Mouse (Mus musculus) small intestine, adult 2 months (tissue): ENCODE data around the gene Cdc123. TPM values are rescaled to one million over a fixed set of nuclear protein-coding genes. Genes with fewer than 3 reads are reported as not detected.

Experiments used
- H3K27ac ChIP-seq: fragments of 200-500 bp; 2 replicates; pipeline ENCODE4 v1.5.1; 2012; ENCODE audit warnings: low read depth, low read length, control low read depth, inconsistent platforms; ENCODE audit not compliant: insufficient read depth
- H3K27me3 ChIP-seq: fragments of 200-500 bp; 2 replicates; pipeline ENCODE4 v1.6.1; 2012; ENCODE audit warnings: mild to moderate bottlenecking, moderate library complexity, low read length, inconsistent platforms; ENCODE audit not compliant: control insufficient read depth, insufficient read depth
- H3K36me3 ChIP-seq: fragments of 200-500 bp; 2 replicates; pipeline ENCODE4 v1.6.1; 2012; ENCODE audit warnings: mild to moderate bottlenecking, low read length, control low read depth, inconsistent platforms; ENCODE audit not compliant: control insufficient read depth, insufficient read depth
- H3K4me1 ChIP-seq: fragments of 200-500 bp; 2 replicates; pipeline ENCODE4 v1.6.1; 2012; ENCODE audit warnings: low read length, inconsistent platforms, mixed read lengths; ENCODE audit not compliant: control insufficient read depth, insufficient read depth, insufficient read length
- H3K4me3 ChIP-seq: fragments of 200-500 bp; 2 replicates; pipeline ENCODE4 v1.5.1; 2012; ENCODE audit warnings: low read depth, mild to moderate bottlenecking, control low read depth, inconsistent platforms, low read length, moderate library complexity
- CTCF ChIP-seq: fragments of 200-500 bp; IDR thresholded peaks from 2 replicates; pipeline ENCODE4 v1.5.1; 2012; ENCODE audit warnings: low read depth, mild to moderate bottlenecking, control low read depth, inconsistent platforms, low read length, moderate library complexity, mixed read lengths; ENCODE audit not compliant: insufficient replicate concordance, insufficient read length; ENCODE audit errors: extremely low read depth
- POLR2A ChIP-seq: fragments of 200-500 bp; IDR thresholded peaks from 2 replicates; pipeline ENCODE4 v1.6.1; 2012; ENCODE audit warnings: low read depth, mild to moderate bottlenecking, control low read depth, inconsistent platforms, low read length, moderate library complexity
- WGBS: fragments of 180-500 bp; shearing (Covaris S2); methylation state at CpG from one replicate; pipeline ENCODE4 v1.1.7; 2018; 5-methylcytosine and 5-hydroxymethylcytosine counted together
- polyA plus RNA-seq: library from polyadenylated mRNA; depleted of rRNA; stranded (reverse); fragments of >200 nt; gene quantifications from 2 replicates; pipeline ENCODE4 v1.2.3, GENCODE M21; 2012

The Cdc123 gene
- polyA plus RNA-seq, 1 experiment: 39.4 TPM

DNA sequence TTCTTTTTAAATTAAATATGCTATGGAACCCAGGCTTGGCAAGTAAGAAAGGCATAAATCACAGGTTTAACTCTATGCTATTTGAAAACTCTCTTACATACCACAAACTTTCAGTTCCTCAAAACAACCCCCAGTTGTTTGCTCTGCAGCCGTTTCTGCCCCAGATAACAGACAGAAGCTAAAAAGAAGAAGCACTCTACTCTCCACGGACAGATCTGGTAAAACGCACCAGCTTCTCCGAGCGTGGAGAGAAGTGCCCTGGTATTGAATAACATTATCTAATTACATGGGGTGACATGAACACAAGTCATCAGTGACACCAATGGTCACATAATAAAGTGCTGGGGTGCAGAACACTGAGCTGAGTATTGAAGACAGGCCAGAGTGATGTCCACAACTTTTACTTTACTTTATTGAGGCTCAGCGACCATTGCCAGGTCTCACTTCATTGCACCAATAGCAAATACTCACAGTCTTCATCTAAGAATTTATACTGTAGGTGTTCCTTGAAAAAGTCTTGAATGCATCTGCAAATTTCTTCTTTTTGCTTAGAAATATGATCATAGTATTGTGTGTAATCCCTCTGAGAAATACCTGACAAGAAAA lies 40.4 kb downstream of the Cdc123 start:
- Histone ChIP-seq H3K27ac (no peak overlapping the region), H3K27me3 (no peaks in the 10 kb centered on the region), H3K36me3 (peaks cover 23% of the 10 kb centered on the region), H3K4me1 (no peaks in the 10 kb centered on the region), H3K4me3 (no peak overlapping the region)
- TF ChIP-seq POLR2A: no peak
- TF ChIP-seq CTCF: no peak
- 83% methylated on average over 6 of the region's 6 CpGs for WGBS

DNA sequence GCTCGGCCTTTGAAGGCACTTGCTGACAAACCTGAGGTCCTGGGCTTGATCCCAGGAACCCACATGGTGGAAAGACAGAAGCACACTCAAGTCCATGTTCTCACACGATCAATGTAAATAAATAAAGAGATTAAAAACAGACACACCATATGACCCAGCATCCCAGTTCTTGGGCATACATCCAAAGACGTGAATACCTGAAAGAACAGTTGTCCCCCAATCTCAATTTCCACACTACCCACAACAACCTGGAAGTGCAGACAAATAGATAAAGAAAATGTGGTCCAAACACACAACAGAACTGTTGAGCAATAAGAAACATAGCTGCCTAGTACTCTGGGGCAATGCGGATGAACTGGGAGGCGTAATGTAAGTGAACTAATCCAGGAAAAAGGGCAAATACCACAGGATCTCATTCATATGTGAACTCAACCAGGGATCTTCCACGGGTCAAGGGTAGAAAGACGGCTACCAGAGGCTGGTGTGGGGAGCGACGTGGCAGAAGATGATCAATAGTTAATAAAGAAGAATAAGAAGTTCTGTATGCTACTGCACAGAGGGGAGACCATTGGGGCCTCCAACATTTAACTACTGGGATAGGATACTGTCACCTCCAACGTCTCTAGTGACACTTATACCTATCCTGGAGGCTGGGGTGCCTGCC lies 42.9 kb downstream of the Cdc123 start:
- Histone ChIP-seq H3K4me3 (no peak overlapping the region), H3K27ac (no peak overlapping the region), H3K4me1 (no peaks in the 10 kb centered on the region), H3K36me3 (peaks cover 25% of the 10 kb centered on the region), H3K27me3 (no peaks in the 10 kb centered on the region)
- TF ChIP-seq POLR2A (no peak), CTCF (no peak)
- 89% methylated on average over 10 of the region's 10 CpGs for WGBS

DNA sequence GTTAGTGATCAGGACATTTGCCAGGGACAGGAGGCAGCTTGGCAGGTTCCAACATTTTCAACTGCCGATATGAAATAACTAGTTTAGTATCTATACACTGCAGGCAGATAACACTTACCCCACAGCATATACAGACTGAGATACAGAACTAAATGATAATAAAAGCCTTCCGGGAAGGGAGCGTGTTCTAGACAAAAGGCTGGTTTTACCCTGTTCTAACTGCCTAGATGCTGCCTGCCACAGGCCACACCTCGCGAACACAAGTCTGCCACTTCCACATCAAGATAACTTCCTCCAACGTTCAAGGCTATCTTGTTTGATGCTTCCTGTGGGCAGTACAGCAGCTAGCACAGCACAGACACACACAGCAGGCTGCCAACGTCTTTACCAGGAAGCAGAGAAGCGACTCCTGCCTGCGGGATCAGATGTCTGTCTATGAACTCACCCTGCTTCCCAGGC lies 43.8 kb downstream of the Cdc123 start:
- peaks cover 29% of the 10 kb centered on the region for H3K36me3 ChIP-seq

DNA sequence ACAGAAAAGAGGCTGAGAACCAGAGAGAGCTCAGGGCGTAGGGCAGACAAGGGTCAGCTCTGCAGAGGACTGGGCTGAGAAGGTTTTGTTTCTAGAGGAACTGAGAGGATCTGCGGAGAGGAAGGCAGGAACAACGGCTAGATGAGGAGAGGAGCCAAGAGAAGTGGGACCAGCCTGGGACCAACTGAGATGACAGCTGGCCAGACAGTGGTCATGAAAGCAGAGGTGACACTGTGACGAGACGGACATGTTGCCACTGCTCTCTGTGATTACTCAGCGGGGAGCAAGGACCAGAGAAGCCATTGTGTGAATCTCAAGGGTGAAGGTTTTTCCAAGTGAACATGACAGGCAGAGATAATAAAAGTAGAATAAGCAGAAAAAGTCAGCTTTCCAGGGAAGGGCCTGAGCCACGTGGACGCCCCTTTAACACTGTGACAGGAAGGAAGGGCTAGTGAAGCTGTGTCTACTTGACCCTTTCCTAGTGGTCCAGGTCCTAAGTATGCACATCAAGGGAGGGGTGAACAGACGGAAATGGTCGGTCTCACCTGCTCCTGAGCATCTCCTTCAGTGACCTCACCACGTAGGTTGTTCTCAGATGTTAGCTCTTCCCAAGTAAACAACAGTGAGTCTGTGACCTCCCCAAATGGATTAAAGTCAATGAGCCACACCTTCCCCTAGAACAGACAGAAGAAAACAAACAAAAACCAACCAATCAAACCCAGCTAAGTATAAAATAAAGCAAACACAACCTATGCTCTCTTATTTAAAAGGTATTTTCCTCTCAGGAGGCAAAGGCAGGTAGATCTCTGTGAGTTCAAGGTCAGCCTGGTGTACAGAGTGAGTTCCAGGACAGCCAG lies 46.9 kb downstream of the Cdc123 start:
- Histone ChIP-seq H3K4me3 (no peak overlapping the region), H3K27ac (no peak overlapping the region), H3K27me3 (no peaks in the 10 kb centered on the region), H3K36me3 (peaks cover 45% of the 10 kb centered on the region), H3K4me1 (no peaks in the 10 kb centered on the region)
- 81% methylated on average over 11 of the region's 11 CpGs for WGBS
- no peak for TF ChIP-seq CTCF
- TF ChIP-seq POLR2A: no peak

More for the DNA sequence above, 43.8 kb downstream of the Cdc123 start:
- no peak overlapping the region for H3K27ac ChIP-seq
- no peaks in the 10 kb centered on the region for H3K4me1 ChIP-seq
- TF ChIP-seq POLR2A (no peak), CTCF (no peak)
- 64% methylated on average over 9 of the region's 9 CpGs for WGBS
- H3K4me3 ChIP-seq: no peak overlapping the region
- no peaks in the 10 kb centered on the region for H3K27me3 ChIP-seq

DNA sequence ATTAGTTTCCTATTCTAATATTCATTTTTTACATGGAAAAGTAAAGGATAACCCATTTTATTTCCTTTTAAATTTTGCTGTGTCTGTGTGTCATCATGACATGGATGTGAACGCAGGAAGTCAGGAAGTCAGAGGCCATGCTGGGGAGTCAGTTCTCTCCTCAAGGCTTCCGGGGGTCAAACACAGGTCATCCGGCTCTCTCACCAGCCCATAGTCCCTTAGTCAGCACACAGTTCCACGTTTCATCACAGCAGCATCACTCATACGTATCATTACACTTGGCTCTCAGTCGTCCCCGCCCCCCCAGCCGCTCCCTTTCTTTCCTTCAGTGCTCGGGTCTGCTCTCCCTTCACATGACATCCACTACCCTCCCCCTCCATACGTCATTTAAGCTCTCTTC lies 51.2 kb downstream of the Cdc123 start:
- peaks cover 33% of the 10 kb centered on the region for H3K36me3 ChIP-seq
- WGBS: 88% methylated on average over 10 of the region's 10 CpGs
- H3K4me1 ChIP-seq: no peaks in the 10 kb centered on the region
- TF ChIP-seq CTCF (no peak), POLR2A (no peak)
- no peaks in the 10 kb centered on the region for H3K27me3 ChIP-seq
- H3K4me3 ChIP-seq: no peak overlapping the region
- H3K27ac ChIP-seq: no peak overlapping the region

DNA sequence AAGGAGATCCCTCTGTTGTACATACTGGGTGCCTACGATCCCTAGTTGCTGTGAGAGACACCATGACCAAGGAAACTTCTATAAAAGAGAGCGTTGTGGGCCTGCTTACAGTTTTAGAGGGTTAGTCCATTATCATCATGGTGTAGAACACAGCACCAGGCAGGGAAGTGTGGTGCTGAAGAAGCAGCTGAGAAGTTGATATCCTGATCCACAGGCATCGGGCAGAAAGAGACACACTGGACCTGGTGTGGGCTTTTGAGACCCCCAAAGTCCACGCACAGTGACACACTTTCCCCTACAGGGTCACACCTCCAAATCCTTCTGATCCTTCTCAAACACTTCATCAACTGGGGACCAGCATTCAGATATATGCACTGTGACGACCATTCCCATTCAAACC lies 52.9 kb downstream of the Cdc123 start:
- no peak for TF ChIP-seq CTCF
- no peak for TF ChIP-seq POLR2A
- Histone ChIP-seq H3K36me3 (peaks cover 21% of the 10 kb centered on the region), H3K27me3 (no peaks in the 10 kb centered on the region), H3K27ac (no peak overlapping the region), H3K4me1 (no peaks in the 10 kb centered on the region), H3K4me3 (no peak overlapping the region)
- 95% methylated on average over 5 of the region's 5 CpGs for WGBS

DNA sequence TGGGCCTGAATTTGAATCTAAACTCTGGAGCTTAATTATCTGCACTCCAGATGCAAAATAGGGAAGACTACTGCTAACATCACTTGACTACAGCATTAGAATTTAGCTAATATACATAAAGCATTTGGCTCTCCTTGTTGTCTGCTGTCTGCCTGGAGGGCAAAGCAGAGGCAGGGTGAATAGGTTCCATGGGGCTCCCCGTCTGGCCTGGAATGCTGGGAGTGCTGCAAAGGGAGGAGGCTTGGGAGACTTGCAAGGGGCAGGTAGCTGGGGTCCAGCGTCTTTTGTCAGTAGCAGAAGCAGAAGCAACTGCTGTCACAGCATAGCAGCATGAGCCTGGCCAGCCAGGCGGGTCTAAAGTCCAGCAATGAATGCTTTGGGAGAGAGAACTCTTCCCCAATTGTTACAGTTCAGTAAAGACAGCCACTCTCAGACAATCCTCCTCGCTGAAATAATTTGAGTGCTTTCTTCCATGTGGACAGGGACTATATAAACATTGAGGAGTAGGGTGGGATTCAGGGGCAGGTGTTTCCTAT lies 55.3 kb downstream of the Cdc123 start:
- 36% methylated on average over 4 of the region's 4 CpGs for WGBS
- Histone ChIP-seq H3K27ac (no peak overlapping the region), H3K4me1 (no peaks in the 10 kb centered on the region), H3K27me3 (no peaks in the 10 kb centered on the region), H3K4me3 (no peak overlapping the region), H3K36me3 (peaks cover 5% of the 10 kb centered on the region; the same call in 1 of the 2 replicates)
- TF ChIP-seq CTCF (no peak), POLR2A (no peak)
